ENCODE assay signal across 9 mouse cellular contexts in genomic region chr14:67993142-67993541, GRCm38 (mm10).
DNase-seq lines count a peak whose midpoint lies in the region; ATAC-seq lines count a peak whose summit lies in the region.
"Had no signal": no experiment of that assay in that cellular context is flagged by ENCODE, and none has a peak within 500 bp of the region (broad histone marks: within the 10 kb centered on the region; RNA-seq: fewer than 3 reads in every experiment).

No protein-coding gene starts in this region.

- peak overlapping the region; percentile 28; the same call in 1 of the 2 replicates for H3K4me2 ChIP-seq in limb, embryonic 12.5 days

- no peak overlapping the region for H3K4me3 ChIP-seq in limb, embryonic 12.5 days (replicated peaks)
- H3K4me3 ChIP-seq: erythroblast, embryonic 14.5 days had no signal

- WGBS in limb, embryonic 12.5 days, result 15% methylated on average over 8 of the region's 8 CpGs

- H3K9ac ChIP-seq in limb, embryonic 12.5 days (replicated peaks), result no peak overlapping the region

- H3K27me3 ChIP-seq in limb, embryonic 12.5 days, result peaks cover 16% of the 10 kb centered on the region

- no peak overlapping the region for H3K27ac ChIP-seq in limb, embryonic 12.5 days

- H3K4me1 ChIP-seq in limb, embryonic 12.5 days (replicated peaks), result no peaks in the 10 kb centered on the region

- peak; percentile 56 for DNase-seq in A20 (ENCODE audit: low read depth, low spot score)
- DNase-seq in adrenal gland, adult 18-20 months (ENCODE audit: low spot score in 2 of 2), result peak; percentile 58 to 59
- DNase-seq in embryo, embryonic 10.5 days (ENCODE audit: low spot score), result peak; percentile 82
- peak; percentile 18 to 67 for DNase-seq in kidney, adult 8-10 months
- DNase-seq in natural killer cell, adult 2 months (ENCODE audit: low spot score in 2 of 2), result peak; percentile 15 to 26
- DNase-seq in thymus, adult 18-20 months, result peak; percentile 5 to 12

- H3K36me3 ChIP-seq in limb, embryonic 12.5 days, result no peaks in the 10 kb centered on the region

- no peaks in the 10 kb centered on the region for H3K9me3 ChIP-seq in limb, embryonic 12.5 days

- peak; percentile 74 for ATAC-seq in granulocyte monocyte progenitor cell, adult 5-6 weeks (replicated peaks; ENCODE audit: poor library complexity, severe bottlenecking)
- ATAC-seq in limb, embryonic 12.5 days (ENCODE audit: insufficient number of reproducible peaks, insufficient read depth, low FRiP score, low TSS enrichment, low read depth), result no peak

Comparison
In these comparisons a context has a peak if more than half of its experiments do, and no peak if none do; other contexts are left out.
1. DNase-seq: peak in every context shown above with its lines; median percentile 82 in embryo, embryonic 10.5 days; 58 in adrenal gland, adult 18-20 months; 56 in A20; 42 in kidney, adult 8-10 months; 20 in natural killer cell, adult 2 months; 8 in thymus, adult 18-20 months.